In genomic region chr5:91494456-91494855, GRCm38 (mm10) we compare ENCODE assay signal across 21 mouse cellular contexts. TPM values are rescaled to one million over a fixed set of nuclear protein-coding genes. Genes with fewer than 3 reads are reported as not detected.
DNase-seq lines count a peak whose midpoint lies in the region; ATAC-seq and TF ChIP-seq lines count a peak whose summit lies in the region.
"Had no signal": no experiment of that assay in that cellular context is flagged by ENCODE, and none has a peak within 500 bp of the region (broad histone marks: within the 10 kb centered on the region; RNA-seq: fewer than 3 reads in every experiment).

No protein-coding gene starts in this region.

- no peaks in the 10 kb centered on the region for H3K9me3 ChIP-seq in heart, embryonic 12.5 days (replicated peaks)
- H3K9me3 ChIP-seq in midbrain, embryonic 10.5 days (replicated peaks): no peaks in the 10 kb centered on the region
- no peaks in the 10 kb centered on the region for H3K9me3 ChIP-seq in midbrain, postnatal 0 days (ENCODE audit: low read length)
- H3K9me3 ChIP-seq in embryonic facial prominence, embryonic 14.5 days (ENCODE audit: control insufficient read depth, low read length): 0 out of 2 replicates have a peak, but pooled peaks cover 8% of the 10 kb centered on the region
- H3K9me3 ChIP-seq: embryonic facial prominence, embryonic 13.5 days; forebrain, embryonic 13.5 days; intestine, embryonic 15.5 days had no signal

- no peak for ATAC-seq in heart, embryonic 12.5 days (ENCODE audit: insufficient number of reproducible peaks, low FRiP score)
- ATAC-seq in midbrain, postnatal 0 days (ENCODE audit: low FRiP score): no peak
- no peak for ATAC-seq in embryonic facial prominence, embryonic 14.5 days (ENCODE audit: low read depth)
- ATAC-seq: activated CD4-positive, CD25-positive, alpha-beta regulatory T cell, adult 4 months; forebrain, embryonic 13.5 days; forebrain, postnatal 0 days; intestine, embryonic 15.5 days had no signal

- H3K27me3 ChIP-seq in heart, embryonic 12.5 days (replicated peaks): no peaks in the 10 kb centered on the region
- H3K27me3 ChIP-seq in midbrain, embryonic 10.5 days (ENCODE audit: low read depth, poor library complexity, severe bottlenecking): no peaks in the 10 kb centered on the region
- no peaks in the 10 kb centered on the region for H3K27me3 ChIP-seq in midbrain, postnatal 0 days (ENCODE audit: insufficient read depth, low read length)
- no peaks in the 10 kb centered on the region for H3K27me3 ChIP-seq in embryonic facial prominence, embryonic 14.5 days (replicated peaks; ENCODE audit: control insufficient read depth, insufficient read depth, low read length)
- H3K27me3 ChIP-seq: CH12.LX; embryonic facial prominence, embryonic 13.5 days; forebrain, embryonic 13.5 days; intestine, embryonic 15.5 days had no signal

- no peak overlapping the region for H3K27ac ChIP-seq in heart, embryonic 12.5 days (ENCODE audit: poor library complexity, severe bottlenecking)
- no peak overlapping the region for H3K27ac ChIP-seq in midbrain, embryonic 10.5 days (replicated peaks)
- no peak overlapping the region for H3K27ac ChIP-seq in midbrain, postnatal 0 days (ENCODE audit: low read depth, low read length)
- H3K27ac ChIP-seq in embryonic facial prominence, embryonic 14.5 days (replicated peaks; ENCODE audit: low read depth, low read length): no peak overlapping the region
- H3K27ac ChIP-seq: embryonic facial prominence, embryonic 13.5 days; forebrain, embryonic 13.5 days; hindbrain, embryonic 14.5 days; intestine, embryonic 15.5 days had no signal

- H3K9ac ChIP-seq in heart, embryonic 12.5 days: no peak overlapping the region
- no peak overlapping the region for H3K9ac ChIP-seq in midbrain, postnatal 0 days (replicated peaks; ENCODE audit: low read length, poor library complexity, severe bottlenecking)
- H3K9ac ChIP-seq in embryonic facial prominence, embryonic 14.5 days (ENCODE audit: low read depth, low read length): no peak overlapping the region
- H3K9ac ChIP-seq: embryonic facial prominence, embryonic 13.5 days; forebrain, embryonic 13.5 days; forebrain, postnatal 0 days; hindbrain, embryonic 14.5 days; intestine, embryonic 15.5 days had no signal

- H3K36me3 ChIP-seq in heart, embryonic 12.5 days: no peaks in the 10 kb centered on the region
- H3K36me3 ChIP-seq in midbrain, embryonic 10.5 days: no peaks in the 10 kb centered on the region
- no peaks in the 10 kb centered on the region for H3K36me3 ChIP-seq in midbrain, postnatal 0 days (ENCODE audit: insufficient read depth, low read length)
- no peaks in the 10 kb centered on the region for H3K36me3 ChIP-seq in embryonic facial prominence, embryonic 14.5 days (ENCODE audit: control insufficient read depth, insufficient read depth, low read length)
- H3K36me3 ChIP-seq: embryonic facial prominence, embryonic 13.5 days; intestine, embryonic 15.5 days had no signal

- H3K4me2 ChIP-seq in heart, embryonic 12.5 days: no peak overlapping the region
- H3K4me2 ChIP-seq in midbrain, postnatal 0 days (ENCODE audit: low read depth, low read length, poor library complexity, severe bottlenecking): no peak overlapping the region
- H3K4me2 ChIP-seq in embryonic facial prominence, embryonic 14.5 days (ENCODE audit: low read depth, low read length): no peak overlapping the region
- H3K4me2 ChIP-seq: embryonic facial prominence, embryonic 13.5 days; forebrain, embryonic 13.5 days; hindbrain, embryonic 14.5 days; intestine, embryonic 15.5 days had no signal

- DNase-seq in heart, adult 11 months: peak; percentile 34
- DNase-seq in midbrain, embryonic 10.5 days (ENCODE audit: low spot score): peak; percentile 16
- DNase-seq in midbrain, postnatal 0 days (ENCODE audit: low spot score): no peak
- DNase-seq in embryo, embryonic 10 days (ENCODE audit: low spot score): peak; percentile 51
- peak; percentile 43 for DNase-seq in embryonic facial prominence, embryonic 14.5 days (ENCODE audit: low spot score)
- no peak for DNase-seq in kidney, adult 18-20 months
- DNase-seq in adrenal gland, postnatal 25 days: no peak
- DNase-seq: adrenal gland, postnatal 14 days; cerebellum, adult 2 months; cerebellum, postnatal 10 days; forebrain, postnatal 0 days; gastrocnemius, postnatal 25 days; heart, postnatal 10 days; heart, postnatal 4 days had no signal

- H3K4me1 ChIP-seq in heart, embryonic 12.5 days (replicated peaks): no peaks in the 10 kb centered on the region
- no peaks in the 10 kb centered on the region; the same call in 1 of the 2 replicates for H3K4me1 ChIP-seq in midbrain, embryonic 10.5 days
- no peaks in the 10 kb centered on the region for H3K4me1 ChIP-seq in midbrain, postnatal 0 days (ENCODE audit: insufficient read depth, low read length)
- H3K4me1 ChIP-seq in embryonic facial prominence, embryonic 14.5 days (ENCODE audit: control insufficient read depth, insufficient read depth, low read length): no peaks in the 10 kb centered on the region
- H3K4me1 ChIP-seq: embryonic facial prominence, embryonic 13.5 days; forebrain, embryonic 13.5 days had no signal

- H3K4me3 ChIP-seq in heart, embryonic 12.5 days: no peak overlapping the region
- H3K4me3 ChIP-seq in midbrain, embryonic 10.5 days: no peak overlapping the region
- no peak overlapping the region for H3K4me3 ChIP-seq in midbrain, postnatal 0 days (ENCODE audit: low read depth, low read length)
- H3K4me3 ChIP-seq in embryonic facial prominence, embryonic 14.5 days (ENCODE audit: low read depth, low read length): no peak overlapping the region
- H3K4me3 ChIP-seq: embryonic facial prominence, embryonic 13.5 days; forebrain, embryonic 13.5 days; intestine, embryonic 15.5 days had no signal

- 74% methylated on average over 5 of the region's 5 CpGs for WGBS in heart, embryonic 12.5 days
- 80% methylated on average over 5 of the region's 5 CpGs for WGBS in midbrain, embryonic 10.5 days
- 79% methylated on average over 5 of the region's 5 CpGs for WGBS in midbrain, postnatal 0 days
- 22% methylated on average over 5 of the region's 5 CpGs for WGBS in embryonic facial prominence, embryonic 14.5 days

- no peak for TF ChIP-seq CTCF in midbrain, postnatal 0 days (IDR thresholded peaks at IDR 0.05)

RNA-seq across cellular contexts. Expression of gene Parm1, which starts 23.0 kb away (rescaled TPM):
- polyA plus RNA-seq in heart, embryonic 12.5 days (2016; fragmentation: Nextera tagmentation; extraction: Ambion mirVana): 30.5 and 30.6 TPM in 2 replicates
- 16.1 and 18.9 TPM in 2 replicates for polyA plus RNA-seq in midbrain, embryonic 10.5 days (2016; fragmentation: Nextera tagmentation; extraction: Ambion mirVana)
- 11.8 and 13.1 TPM in 2 replicates for total RNA-seq in midbrain, postnatal 0 days (2014; rRNA removed)
- polyA plus RNA-seq in midbrain, postnatal 0 days (2015; fragmentation: Nextera tagmentation; extraction: Ambion mirVana): 8.8 and 8.9 TPM in 2 replicates
- polyA plus RNA-seq in embryonic facial prominence, embryonic 14.5 days (2014; fragmentation: Nextera tagmentation; extraction: Ambion mirVana): 25.6 and 27.6 TPM in 2 replicates
- total RNA-seq in adrenal gland, postnatal 25 days (2021): 121 TPM in 2 replicates
- polyA plus RNA-seq: activated CD4-positive, CD25-positive, alpha-beta regulatory T cell, adult 4 months had no signal

Comparison
In these comparisons a context has a peak if more than half of its experiments do, and no peak if none do; other contexts are left out.
1. DNase-seq: peak in heart, adult 11 months (single experiment), midbrain, embryonic 10.5 days (single experiment), embryo, embryonic 10 days (single experiment) and embryonic facial prominence, embryonic 14.5 days (single experiment); none in midbrain, postnatal 0 days (single experiment), kidney, adult 18-20 months (single experiment) and adrenal gland, postnatal 25 days (single experiment).